Mouse (Mus musculus): Measurements from ENCODE around the gene Dab2ip.

The Dab2ip gene

GRCm38 (mm10) chr2:35558826-35559550 lies 922 bp downstream of the Dab2ip start:
- DNase-seq (ENCODE audit: extremely low spot score, low read depth, low spot score): no peak

- DNase-seq (ENCODE audit: extremely low spot score, low read depth, low spot score): no peak
These were observed 1.4 kb downstream of the Dab2ip start for GRCm38 (mm10) chr2:35559551-35559835.

- DNase-seq (ENCODE audit: extremely low spot score, low read depth, low spot score): no peak
These were observed 5.7 kb downstream of the Dab2ip start for GRCm38 (mm10) chr2:35563722-35564121.

GRCm38 (mm10) chr2:35565051-35565836 lies 7.2 kb downstream of the Dab2ip start:
- no peak for DNase-seq (ENCODE audit: extremely low spot score, low read depth, low spot score)

GRCm38 (mm10) chr2:35566957-35567693 lies 9.1 kb downstream of the Dab2ip start:
- no peak for DNase-seq (ENCODE audit: extremely low spot score, low read depth, low spot score)

GRCm38 (mm10) chr2:35567694-35568149 lies 9.7 kb downstream of the Dab2ip start:
- no peak for DNase-seq (ENCODE audit: extremely low spot score, low read depth, low spot score)

- DNase-seq (ENCODE audit: extremely low spot score, low read depth, low spot score): no peak
These were observed 12.7 kb downstream of the Dab2ip start for GRCm38 (mm10) chr2:35570743-35571142.

- DNase-seq (ENCODE audit: extremely low spot score, low read depth, low spot score): no peak
These were observed 16.6 kb downstream of the Dab2ip start for GRCm38 (mm10) chr2:35574643-35575042.

- DNase-seq (ENCODE audit: extremely low spot score, low read depth, low spot score): no peak
These were observed 18.6 kb downstream of the Dab2ip start for GRCm38 (mm10) chr2:35576675-35577074.

- no peak for DNase-seq (ENCODE audit: extremely low spot score, low read depth, low spot score)
These were observed 22.0 kb downstream of the Dab2ip start for GRCm38 (mm10) chr2:35580111-35580510.

- DNase-seq (ENCODE audit: extremely low spot score, low read depth, low spot score): no peak
These were observed 23.7 kb downstream of the Dab2ip start for GRCm38 (mm10) chr2:35581501-35582340.

- no peak for DNase-seq (ENCODE audit: extremely low spot score, low read depth, low spot score)
These were observed 24.4 kb downstream of the Dab2ip start for GRCm38 (mm10) chr2:35582341-35582941.

GRCm38 (mm10) chr2:35583406-35583805 lies 25.3 kb downstream of the Dab2ip start:
- DNase-seq (ENCODE audit: extremely low spot score, low read depth, low spot score): no peak

- no peak for DNase-seq (ENCODE audit: extremely low spot score, low read depth, low spot score)
These were observed 25.9 kb downstream of the Dab2ip start for GRCm38 (mm10) chr2:35584011-35584410.

- no peak for DNase-seq (ENCODE audit: extremely low spot score, low read depth, low spot score)
These were observed 30.3 kb downstream of the Dab2ip start for GRCm38 (mm10) chr2:35588368-35588767.

- no peak for DNase-seq (ENCODE audit: extremely low spot score, low read depth, low spot score)
These were observed 31.3 kb downstream of the Dab2ip start for GRCm38 (mm10) chr2:35589385-35589784.

- DNase-seq (ENCODE audit: extremely low spot score, low read depth, low spot score): no peak
These were observed 31.7 kb downstream of the Dab2ip start for GRCm38 (mm10) chr2:35589800-35590199.

GRCm38 (mm10) chr2:35591961-35592724 lies 34.1 kb downstream of the Dab2ip start:
- DNase-seq (ENCODE audit: extremely low spot score, low read depth, low spot score): no peak

- no peak for DNase-seq (ENCODE audit: extremely low spot score, low read depth, low spot score)
These were observed 34.8 kb downstream of the Dab2ip start for GRCm38 (mm10) chr2:35592725-35593392.
